Comparison of ENCODE assay signal across 22 mouse cellular contexts in the genomic region with DNA sequence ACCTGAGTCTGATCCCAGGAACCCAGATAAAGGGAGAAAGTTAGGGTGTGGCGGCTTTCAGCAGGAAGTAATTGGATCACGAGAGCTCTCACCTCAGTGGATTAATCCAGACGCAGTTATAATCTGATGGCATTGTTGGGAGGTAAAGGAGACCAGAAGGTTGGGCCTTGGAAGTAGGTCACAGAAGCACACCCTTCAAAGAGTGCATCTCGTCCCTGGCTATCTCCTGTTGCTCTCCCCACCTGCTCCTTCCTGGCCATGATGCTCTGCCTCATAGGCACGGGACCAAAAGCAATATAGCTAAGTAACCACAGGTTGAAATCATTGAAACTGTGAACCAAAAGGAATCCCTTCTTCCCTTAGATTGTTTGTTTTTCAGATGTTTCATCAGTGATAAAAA. TPM values are rescaled to one million over a fixed set of nuclear protein-coding genes. Genes with fewer than 3 reads are reported as not detected.
"Had no signal": no experiment of that assay in that cellular context is flagged by ENCODE, and none has a peak within 500 bp of the region (broad histone marks: within the 10 kb centered on the region; RNA-seq: fewer than 3 reads in every experiment).

No protein-coding gene starts in this region.

- H3K4me1 ChIP-seq: midbrain, embryonic 10.5 days; midbrain, embryonic 12.5 days had no signal

- H3K27ac ChIP-seq: midbrain, embryonic 10.5 days; midbrain, embryonic 12.5 days; neural tube, embryonic 13.5 days; neural tube, embryonic 15.5 days had no signal

- H3K4me3 ChIP-seq: midbrain, embryonic 10.5 days; midbrain, embryonic 12.5 days; myocyte; neural tube, embryonic 13.5 days; neural tube, embryonic 15.5 days had no signal

- H3K9me3 ChIP-seq: midbrain, embryonic 10.5 days; midbrain, embryonic 12.5 days; neural tube, embryonic 13.5 days; neural tube, embryonic 15.5 days had no signal

- H3K4me2 ChIP-seq: lung, embryonic 14.5 days; midbrain, embryonic 12.5 days; neural tube, embryonic 13.5 days; neural tube, embryonic 15.5 days had no signal

- H3K9ac ChIP-seq: lung, embryonic 14.5 days; midbrain, embryonic 12.5 days; neural tube, embryonic 13.5 days; neural tube, embryonic 15.5 days had no signal

- ATAC-seq: midbrain, embryonic 16.5 days had no signal

- H3K27me3 ChIP-seq: midbrain, embryonic 12.5 days; neural tube, embryonic 13.5 days; neural tube, embryonic 15.5 days had no signal

- DNase-seq: lung, embryonic 14.5 days; lung, postnatal 10 days; lung, postnatal 4 days; midbrain, embryonic 14.5 days; retina, postnatal 1 day; right cerebral cortex, adult 18-20 months; right cerebral cortex, postnatal 25 days; right cerebral cortex, postnatal 4 days; spleen, adult 18-20 months; thymus, adult 18-20 months; thymus, postnatal 14 days; thymus, postnatal 36 days had no signal

RNA-seq across cellular contexts. Expression of a gene that starts 13.6 kb away (rescaled TPM):
- polyA plus RNA-seq: lung, embryonic 14.5 days; lung, embryonic 16.5 days; midbrain, embryonic 10.5 days; midbrain, embryonic 12.5 days; midbrain, embryonic 14.5 days; midbrain, embryonic 16.5 days; neural tube, embryonic 11.5 days; neural tube, embryonic 13.5 days; neural tube, embryonic 15.5 days; stomach, embryonic 14.5 days; thymus, postnatal 0 days had no signal
